Mouse (Mus musculus) cerebellum, adult 2 months (tissue): ENCODE results near the gene Hdac9.

ENCODE experiments used
- CTCF ChIP-seq: fragments of 200-500 bp; IDR thresholded peaks from 2 replicates; pipeline ENCODE4 v1.5.1; 2011; ENCODE audit warnings: low read depth, mild to moderate bottlenecking, control low read depth, low read length, moderate library complexity, borderline replicate concordance; ENCODE audit not compliant: insufficient read depth
- POLR2A ChIP-seq: fragments of 200-500 bp; IDR thresholded peaks from 2 replicates; pipeline ENCODE4 v1.6.1; 2011; ENCODE audit warnings: low read length, control low read depth, borderline replicate concordance; ENCODE audit not compliant: insufficient read depth

DNA sequence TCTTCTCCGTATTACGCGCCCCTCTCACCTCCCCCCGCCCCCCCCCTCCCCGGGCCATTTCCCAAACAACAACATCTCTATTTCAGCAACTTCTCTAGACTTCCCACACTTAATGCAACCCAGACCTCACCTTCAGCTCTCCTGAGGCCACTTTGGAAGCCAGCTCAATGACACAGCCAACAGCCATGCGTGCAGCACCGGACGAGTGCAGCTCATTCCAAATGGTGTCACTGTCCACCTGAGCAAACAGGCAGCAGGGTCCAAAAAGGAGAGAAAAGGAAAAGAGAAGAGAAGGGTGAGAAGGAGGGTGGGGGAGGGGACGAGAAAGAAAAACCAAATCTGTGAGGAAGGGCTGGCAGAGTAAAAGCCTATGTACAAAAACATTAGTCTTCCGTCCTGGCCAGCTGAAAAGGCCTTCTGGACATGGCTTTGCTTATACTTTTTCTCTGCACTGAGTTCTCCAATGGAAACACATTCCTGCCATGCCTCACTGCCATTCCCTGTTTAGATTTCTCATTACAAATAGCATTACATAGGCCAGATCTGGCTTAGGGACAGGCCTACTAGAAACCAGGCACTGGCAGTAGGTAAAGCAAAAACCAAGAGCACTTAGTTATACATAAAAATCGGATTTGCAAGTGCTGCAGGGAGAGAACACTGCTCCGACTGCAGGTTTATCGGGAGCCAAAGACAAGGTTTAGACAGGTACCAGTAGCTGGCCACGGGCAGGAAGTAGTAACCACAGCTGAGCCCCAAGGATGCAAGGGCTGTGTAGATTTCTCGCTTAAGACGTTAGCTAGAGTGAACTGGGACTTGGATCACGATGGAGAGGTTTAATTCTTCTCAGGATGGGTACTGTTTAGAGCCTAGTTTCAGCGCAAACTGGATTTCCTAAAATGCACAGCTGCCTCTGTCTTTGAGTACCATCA, 668.4 kb downstream of the Hdac9 start:
- TF ChIP-seq CTCF (no peak), POLR2A (no peak)
